Mouse (Mus musculus): ENCODE results near the gene Acyp1. TPM values are rescaled to one million over a fixed set of nuclear protein-coding genes. Genes with fewer than 3 reads are reported as not detected.

Gene Acyp1
- polyA plus RNA-seq, 1 experiment from 2014 or later, result 52.6 TPM

DNA sequence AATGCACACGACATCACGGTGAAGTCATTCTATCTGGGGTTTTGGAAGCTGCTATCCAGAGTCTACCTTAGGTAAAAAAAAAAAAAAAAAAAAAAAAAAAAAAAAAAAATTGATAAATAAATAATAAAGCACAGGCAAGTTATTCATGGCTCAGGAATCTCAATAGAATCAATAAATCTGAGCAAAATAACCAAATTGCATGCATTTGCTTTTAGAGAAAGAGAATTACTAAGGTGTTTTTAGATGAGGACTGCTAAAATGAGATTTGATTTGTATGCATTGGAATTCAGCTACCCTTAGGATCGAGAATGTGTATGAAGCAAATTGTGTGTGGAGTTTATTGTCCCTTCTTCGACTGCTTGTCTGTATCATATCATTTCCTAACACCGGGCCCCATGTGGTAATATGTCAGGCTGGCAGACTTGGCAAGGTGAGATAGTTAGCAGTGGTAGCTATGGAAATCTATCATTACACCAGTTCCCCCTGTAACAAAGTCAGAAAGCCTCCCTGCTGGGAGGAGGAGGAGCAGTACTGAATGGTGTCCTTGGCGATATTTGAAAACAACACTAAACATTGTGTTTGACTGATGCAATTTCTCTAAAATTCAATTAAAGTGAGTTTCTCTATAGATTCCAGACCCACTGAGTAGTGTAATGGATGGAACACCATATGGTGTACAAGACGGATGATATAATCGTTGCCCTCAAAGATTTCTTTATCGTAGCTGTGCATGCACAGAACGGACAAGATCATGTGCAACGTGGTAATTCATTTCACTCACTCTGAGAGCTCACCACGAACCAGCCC lies 7.2 kb downstream of the Acyp1 start:
- Histone ChIP-seq H3K9me3 (no peaks in the 10 kb centered on the region), H3K36me3 (no peaks in the 10 kb centered on the region), H3K27me3 (replicated peaks) (no peaks in the 10 kb centered on the region), H3K4me3 (replicated peaks) (no peak overlapping the region), H3K9ac (no peak overlapping the region), H3K4me2 (peak overlapping the region; percentile 69), H3K27ac (no peak overlapping the region), H3K4me1 (peaks cover 3% of the 10 kb centered on the region; the same call in 1 of the 2 replicates)
- 58% methylated on average over 12 of the region's 12 CpGs for WGBS
- ATAC-seq (ENCODE audit: insufficient read depth, low FRiP score, low read depth), result no peak

GRCm38 (mm10) chr12:85280105-85280844 lies 8.0 kb downstream of the Acyp1 start:
- Histone ChIP-seq H3K9ac (peak overlapping the region; percentile 67), H3K27me3 (replicated peaks) (no peaks in the 10 kb centered on the region), H3K4me3 (replicated peaks) (peak overlapping the region; percentile 76), H3K27ac (peak overlapping the region; percentile 80), H3K36me3 (no peaks in the 10 kb centered on the region), H3K9me3 (no peaks in the 10 kb centered on the region), H3K4me2 (peak overlapping the region; percentile 69), H3K4me1 (peaks cover 3% of the 10 kb centered on the region; the same call in 1 of the 2 replicates)
- ATAC-seq (ENCODE audit: insufficient read depth, low FRiP score, low read depth), result peak; percentile 95
- WGBS, result 0% methylated on average over 31 of the region's 31 CpGs

GRCm38 (mm10) chr12:85279396-85280080 lies 8.7 kb downstream of the Acyp1 start:
- Histone ChIP-seq H3K27me3 (replicated peaks) (no peaks in the 10 kb centered on the region), H3K4me3 (replicated peaks) (peak overlapping the region; percentile 76), H3K4me1 (peaks cover 3% of the 10 kb centered on the region; the same call in 1 of the 2 replicates), H3K27ac (peak overlapping the region; percentile 80), H3K9me3 (no peaks in the 10 kb centered on the region), H3K36me3 (no peaks in the 10 kb centered on the region), H3K9ac (peak overlapping the region; percentile 67), H3K4me2 (peak overlapping the region; percentile 69)
- ATAC-seq (ENCODE audit: insufficient read depth, low FRiP score, low read depth), result peak; percentile 12; the same call in 1 of the 2 replicates
- WGBS, result 5% methylated on average over 10 of the region's 10 CpGs

- ATAC-seq (ENCODE audit: insufficient read depth, low FRiP score, low read depth), result no peak
- Histone ChIP-seq H3K4me3 (replicated peaks) (no peak overlapping the region), H3K27ac (no peak overlapping the region), H3K4me1 (peaks cover 3% of the 10 kb centered on the region), H3K9me3 (no peaks in the 10 kb centered on the region), H3K4me2 (no peak overlapping the region), H3K36me3 (no peaks in the 10 kb centered on the region), H3K9ac (no peak overlapping the region), H3K27me3 (replicated peaks) (no peaks in the 10 kb centered on the region)
- 87% methylated on average over 10 of the region's 10 CpGs for WGBS
These were observed 9.3 kb downstream of the Acyp1 start for GRCm38 (mm10) chr12:85278919-85279318.

DNA sequence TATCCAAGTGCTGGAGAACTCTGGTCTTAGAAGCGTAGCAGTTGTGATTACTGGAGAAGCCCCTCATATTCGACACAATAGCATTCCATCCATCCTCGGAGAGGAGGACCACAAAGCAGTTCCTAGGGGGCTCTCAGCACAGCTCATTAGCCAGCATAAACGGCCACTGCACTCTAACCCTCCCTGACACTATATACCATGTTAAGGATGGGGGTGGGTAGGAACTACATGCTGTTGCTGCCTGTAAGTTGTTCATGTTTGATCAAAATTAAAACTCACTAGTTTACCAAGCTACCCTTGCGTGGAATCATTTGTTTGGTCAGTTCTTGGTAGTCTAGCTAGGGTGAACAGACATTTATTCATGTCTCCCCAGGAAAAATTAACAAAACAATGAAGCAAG lies 12.0 kb downstream of the Acyp1 start:
- WGBS, result 75% methylated on average over 5 of the region's 5 CpGs
- Histone ChIP-seq H3K4me1 (peaks cover 3% of the 10 kb centered on the region), H3K9me3 (no peaks in the 10 kb centered on the region), H3K27ac (no peak overlapping the region), H3K4me2 (no peak overlapping the region), H3K4me3 (replicated peaks) (no peak overlapping the region), H3K36me3 (no peaks in the 10 kb centered on the region), H3K27me3 (replicated peaks) (no peaks in the 10 kb centered on the region), H3K9ac (no peak overlapping the region)
- no peak for ATAC-seq (ENCODE audit: insufficient read depth, low FRiP score, low read depth)

GRCm38 (mm10) chr12:85273508-85273907 lies 14.7 kb downstream of the Acyp1 start:
- H3K27me3 ChIP-seq (replicated peaks), result no peaks in the 10 kb centered on the region
- no peak for ATAC-seq (ENCODE audit: insufficient read depth, low FRiP score, low read depth)
- peak overlapping the region; percentile 74 for H3K27ac ChIP-seq

DNA sequence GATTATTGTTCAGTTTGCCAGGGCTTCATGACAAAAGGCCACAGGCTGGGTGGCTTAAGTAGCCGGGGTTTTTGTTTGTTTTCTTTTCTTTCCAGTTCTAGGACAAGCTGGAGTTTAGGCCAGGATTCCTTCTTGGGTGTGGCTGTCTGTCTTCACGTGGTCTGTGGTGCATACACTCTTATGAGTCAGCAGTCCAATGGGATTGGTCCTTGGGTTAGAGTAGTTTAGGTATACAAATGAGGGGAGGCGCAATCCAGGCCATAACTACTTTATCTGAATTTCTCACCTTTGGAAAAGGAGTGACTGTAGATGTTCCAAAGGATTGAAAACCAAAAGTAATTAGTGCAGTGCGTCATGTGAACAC lies 16.4 kb downstream of the Acyp1 start:
- ATAC-seq (ENCODE audit: insufficient read depth, low FRiP score, low read depth), result no peak

More at GRCm38 (mm10) chr12:85273508-85273907, 14.7 kb downstream of the Acyp1 start:
- WGBS, result 43% methylated on average over 10 of the region's 10 CpGs
- Histone ChIP-seq H3K4me3 (replicated peaks) (no peak overlapping the region), H3K9me3 (no peaks in the 10 kb centered on the region), H3K4me2 (no peak overlapping the region), H3K36me3 (no peaks in the 10 kb centered on the region), H3K4me1 (no peaks in the 10 kb centered on the region; the same call in 1 of the 2 replicates), H3K9ac (no peak overlapping the region)

DNA sequence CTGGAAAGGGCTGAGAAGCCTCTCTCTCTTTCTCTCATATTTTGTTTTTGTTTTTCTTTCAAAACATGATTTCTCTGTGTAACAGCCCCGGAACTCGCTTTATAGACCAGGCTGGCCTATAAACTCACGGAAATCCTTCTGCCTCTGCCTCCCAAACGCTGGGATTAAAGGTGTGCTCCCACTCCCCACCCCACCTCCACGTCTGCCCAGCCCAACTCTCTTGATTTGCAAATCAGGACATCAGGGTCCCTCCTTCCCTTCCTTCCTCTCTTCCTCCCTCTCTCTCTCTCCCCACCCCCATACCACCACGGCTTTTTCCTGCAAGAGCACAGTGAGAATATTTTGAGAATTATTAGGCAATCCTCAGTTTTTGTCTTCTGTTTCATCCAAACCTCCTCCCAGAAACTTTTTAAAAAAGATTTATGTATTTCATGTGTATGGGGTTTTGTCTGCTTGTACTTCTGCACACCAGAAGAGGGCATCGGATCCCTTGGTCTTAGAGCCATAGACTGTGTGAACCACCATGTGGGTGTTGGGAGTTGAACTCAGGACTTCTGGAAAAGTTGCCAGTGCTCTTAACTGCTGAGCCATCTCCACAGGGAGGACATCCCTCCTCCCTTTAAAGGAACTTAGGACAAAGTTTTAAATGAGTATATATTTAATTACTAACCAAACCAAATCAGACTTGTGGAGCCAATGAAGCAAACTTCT lies 17.0 kb downstream of the Acyp1 start:
- ATAC-seq (ENCODE audit: insufficient read depth, low FRiP score, low read depth), result no peak
- no peak overlapping the region; the same call in 1 of the 2 replicates for H3K4me2 ChIP-seq
- H3K9me3 ChIP-seq, result no peaks in the 10 kb centered on the region
- H3K4me1 ChIP-seq, result no peaks in the 10 kb centered on the region; the same call in 1 of the 2 replicates
- 77% methylated on average over 7 of the region's 7 CpGs for WGBS
- no peaks in the 10 kb centered on the region; the same call in 1 of the 2 replicates for H3K36me3 ChIP-seq
- H3K9ac ChIP-seq, result no peak overlapping the region
- no peak overlapping the region for H3K4me3 ChIP-seq (replicated peaks)
- H3K27me3 ChIP-seq (replicated peaks), result no peaks in the 10 kb centered on the region
- no peak overlapping the region for H3K27ac ChIP-seq

More for the DNA sequence above, 16.4 kb downstream of the Acyp1 start:
- 59% methylated on average over 4 of the region's 4 CpGs for WGBS
- Histone ChIP-seq H3K4me1 (no peaks in the 10 kb centered on the region; the same call in 1 of the 2 replicates), H3K9ac (no peak overlapping the region), H3K27me3 (replicated peaks) (no peaks in the 10 kb centered on the region), H3K4me3 (replicated peaks) (no peak overlapping the region), H3K27ac (no peak overlapping the region), H3K4me2 (no peak overlapping the region), H3K9me3 (no peaks in the 10 kb centered on the region), H3K36me3 (no peaks in the 10 kb centered on the region; the same call in 1 of the 2 replicates)

GRCm38 (mm10) chr12:85270319-85270718 lies 17.9 kb downstream of the Acyp1 start, which contains the start of gene Mlh3:
Gene Mlh3, minus strand, starts transcription at chr12:85270599.
- peak; percentile 83 for ATAC-seq (ENCODE audit: insufficient read depth, low FRiP score, low read depth)
- under 1% methylated on average over 35 of the region's 35 CpGs for WGBS
- Histone ChIP-seq H3K4me3 (replicated peaks) (peak within 1 kb of the TSS; percentile 59), H3K27me3 (replicated peaks) (no peaks in the 10 kb centered on the region), H3K9me3 (no peaks in the 10 kb centered on the region), H3K36me3 (no peaks in the 10 kb centered on the region; the same call in 1 of the 2 replicates), H3K4me2 (peak within 1 kb of the TSS; percentile 68), H3K4me1 (no peaks in the 10 kb centered on the region; the same call in 1 of the 2 replicates), H3K9ac (peak within 1 kb of the TSS; percentile 63; the same call in 1 of the 2 replicates), H3K27ac (peak within 1 kb of the TSS; percentile 75)

- 55% methylated on average over 3 of the region's 3 CpGs for WGBS
- peaks cover 4% of the 10 kb centered on the region; the same call in 1 of the 2 replicates for H3K4me1 ChIP-seq
- ATAC-seq (ENCODE audit: insufficient read depth, low FRiP score, low read depth), result no peak
- peak overlapping the region; percentile 75 for H3K27ac ChIP-seq
- peak overlapping the region; percentile 63; the same call in 1 of the 2 replicates for H3K9ac ChIP-seq
- no peaks in the 10 kb centered on the region for H3K27me3 ChIP-seq (replicated peaks)
- H3K4me2 ChIP-seq, result peak overlapping the region; percentile 68
- H3K36me3 ChIP-seq, result no peaks in the 10 kb centered on the region; the same call in 1 of the 2 replicates
- peak overlapping the region; percentile 59 for H3K4me3 ChIP-seq (replicated peaks)
- H3K9me3 ChIP-seq, result no peaks in the 10 kb centered on the region
These were observed 18.4 kb downstream of the Acyp1 start for GRCm38 (mm10) chr12:85269821-85270220.

- H3K9ac ChIP-seq, result no peak overlapping the region
- no peak overlapping the region for H3K4me3 ChIP-seq (replicated peaks)
- H3K36me3 ChIP-seq, result no peaks in the 10 kb centered on the region; the same call in 1 of the 2 replicates
- no peak for ATAC-seq (ENCODE audit: insufficient read depth, low FRiP score, low read depth)
- no peaks in the 10 kb centered on the region for H3K27me3 ChIP-seq (replicated peaks)
- peaks cover 9% of the 10 kb centered on the region; the same call in 1 of the 2 replicates for H3K4me1 ChIP-seq
- H3K27ac ChIP-seq, result no peak overlapping the region
- H3K4me2 ChIP-seq, result no peak overlapping the region
- no peaks in the 10 kb centered on the region for H3K9me3 ChIP-seq
- 80% methylated on average over 3 of the region's 3 CpGs for WGBS
These were observed 22.0 kb downstream of the Acyp1 start for GRCm38 (mm10) chr12:85266248-85266647.
